Mouse (Mus musculus) intestine, embryonic 14.5 days (tissue): ENCODE results near the gene Entpd2. TPM values are rescaled to one million over a fixed set of nuclear protein-coding genes. Genes with fewer than 3 reads are reported as not detected.

Experiments
- ATAC-seq: fragments of 200-750 bp; cut with Nextera tagmentation; replicated peaks from 2 replicates; pipeline ENCODE4 v1.8.0; 2017; ENCODE audit warnings: low read depth, moderate number of reproducible peaks, moderate TSS enrichment, moderate library complexity; ENCODE audit not compliant: low FRiP score, low TSS enrichment
- DNase-seq: peaks from one replicate; pipeline ENCODE4 v3.0.0-alpha.2; 2018; ENCODE audit warnings: low spot score
- H3K27ac ChIP-seq: fragments of 300-500 bp; sonication (generic); 2 replicates; pipeline ENCODE4 v1.5.1; 2014; ENCODE audit warnings: low read depth, mild to moderate bottlenecking, control low read depth
- H3K27me3 ChIP-seq: fragments of 300-500 bp; sonication (generic); replicated peaks from 2 replicates; pipeline ENCODE4 v1.6.1; 2014; ENCODE audit warnings: low read length, control low read depth; ENCODE audit not compliant: control insufficient read depth, insufficient read depth
- H3K36me3 ChIP-seq: fragments of 300-500 bp; sonication (generic); 2 replicates; pipeline ENCODE4 v1.6.1; 2014; ENCODE audit warnings: low read length, control low read depth; ENCODE audit not compliant: control insufficient read depth, insufficient read depth
- H3K4me1 ChIP-seq: fragments of 300-500 bp; sonication (generic); replicated peaks from 2 replicates; pipeline ENCODE4 v1.6.1; 2014; ENCODE audit warnings: low read length, control low read depth, mixed read lengths; ENCODE audit not compliant: control insufficient read depth, insufficient read depth
- H3K4me2 ChIP-seq: fragments of 300-500 bp; sonication (generic); 2 replicates; pipeline ENCODE4 v1.6.1; 2014; ENCODE audit warnings: low read length
- H3K4me3 ChIP-seq: fragments of 300-500 bp; sonication (generic); 2 replicates; pipeline ENCODE4 v1.5.1; 2014; ENCODE audit warnings: low read depth, low read length, control low read depth, mixed read lengths
- H3K9ac ChIP-seq: fragments of 300-500 bp; sonication (generic); 2 replicates; pipeline ENCODE4 v1.6.1; 2014; ENCODE audit warnings: mild to moderate bottlenecking, low read length
- H3K9me3 ChIP-seq: fragments of 300-500 bp; sonication (generic); 2 replicates; pipeline ENCODE4 v1.6.1; 2016; ENCODE audit warnings: low read length, control low read depth; ENCODE audit not compliant: control insufficient read depth
- WGBS: fragments of 180-500 bp; shearing (Covaris S2); extraction: QIAGEN DNeasy Blood & Tissue Kit; methylation state at CpG from one replicate; pipeline ENCODE4 v1.1.7; 2014; 5-methylcytosine and 5-hydroxymethylcytosine counted together
- polyA plus RNA-seq: library from polyadenylated mRNA; unstranded; fragments of >200 nt; fragmentation: Nextera tagmentation; extraction: Ambion mirVana; gene quantifications from 2 replicates; pipeline ENCODE4 v1.2.1, GENCODE M21; 2014

Entpd2 gene
- polyA plus RNA-seq, 1 experiment from 2014 or later, result 7.4 TPM

GRCm38 (mm10) chr2:25422587-25423410, 27.1 kb downstream of the Entpd2 start, which contains the start of gene Fut7:
TSS of gene Fut7 (plus strand) at chr2:25423267.
- no peak within 1 kb of the TSS for H3K9ac ChIP-seq

DNA sequence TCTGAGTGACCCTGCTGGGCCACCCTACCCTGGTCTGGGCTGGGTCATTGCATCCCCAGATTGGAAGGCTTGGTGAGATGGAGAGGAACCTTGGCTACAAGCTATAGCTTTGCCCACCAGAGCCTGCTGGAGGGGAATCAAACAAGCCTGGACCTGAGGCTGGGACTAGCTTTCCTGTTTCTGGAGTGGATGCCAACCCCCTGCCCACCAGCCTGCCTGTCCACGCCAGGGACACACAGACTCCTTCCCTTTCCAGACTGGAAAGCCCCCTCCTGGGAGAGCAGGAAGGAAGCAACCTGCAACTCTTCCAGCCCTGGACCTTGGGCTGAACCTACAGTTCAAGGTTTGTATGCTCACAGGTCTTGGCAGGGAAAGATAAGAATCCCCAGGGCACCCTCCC, 28.0 kb downstream of the Entpd2 start:
- H3K4me2 ChIP-seq, result no peak overlapping the region
- no peak overlapping the region for H3K4me3 ChIP-seq
- H3K36me3 ChIP-seq, result no peaks in the 10 kb centered on the region
- no peak overlapping the region for H3K27ac ChIP-seq
- DNase-seq (no peak), ATAC-seq (no peak)
- H3K9me3 ChIP-seq, result no peaks in the 10 kb centered on the region
- 53% methylated on average over 1 of the region's 1 CpGs for WGBS
- H3K4me1 ChIP-seq, result no peaks in the 10 kb centered on the region
- H3K9ac ChIP-seq, result no peak overlapping the region
- peaks cover 19% of the 10 kb centered on the region for H3K27me3 ChIP-seq

More at GRCm38 (mm10) chr2:25422587-25423410, 27.1 kb downstream of the Entpd2 start, which contains the start of gene Fut7:
- Histone ChIP-seq H3K36me3 (no peaks in the 10 kb centered on the region), H3K27me3 (peaks cover 19% of the 10 kb centered on the region), H3K4me3 (no peak within 1 kb of the TSS), H3K4me1 (no peaks in the 10 kb centered on the region), H3K9me3 (no peaks in the 10 kb centered on the region), H3K27ac (no peak within 1 kb of the TSS), H3K4me2 (no peak within 1 kb of the TSS)
- ATAC-seq (no peak), DNase-seq (no peak)
- WGBS, result 60% methylated on average over 17 of the region's 17 CpGs

- no peak overlapping the region for H3K4me2 ChIP-seq
- ATAC-seq, result no peak
- 58% methylated on average over 27 of the region's 27 CpGs for WGBS
- H3K9ac ChIP-seq, result no peak overlapping the region
- no peak overlapping the region for H3K27ac ChIP-seq
- no peak for DNase-seq
- no peaks in the 10 kb centered on the region for H3K9me3 ChIP-seq
- peaks cover 22% of the 10 kb centered on the region for H3K27me3 ChIP-seq
- H3K36me3 ChIP-seq, result no peaks in the 10 kb centered on the region
- H3K4me3 ChIP-seq, result no peak overlapping the region
- H3K4me1 ChIP-seq, result no peaks in the 10 kb centered on the region
Measured at GRCm38 (mm10) chr2:25425481-25425880, 29.8 kb downstream of the Entpd2 start.

GRCm38 (mm10) chr2:25426721-25427191, 31.1 kb downstream of the Entpd2 start:
- Histone ChIP-seq H3K4me2 (no peak overlapping the region), H3K9me3 (no peaks in the 10 kb centered on the region), H3K36me3 (no peaks in the 10 kb centered on the region), H3K27me3 (peaks cover 22% of the 10 kb centered on the region), H3K4me3 (no peak overlapping the region), H3K27ac (no peak overlapping the region), H3K4me1 (no peaks in the 10 kb centered on the region), H3K9ac (no peak overlapping the region)
- ATAC-seq, result no peak
- 37% methylated on average over 5 of the region's 5 CpGs for WGBS
- DNase-seq, result peak; percentile 84

DNA sequence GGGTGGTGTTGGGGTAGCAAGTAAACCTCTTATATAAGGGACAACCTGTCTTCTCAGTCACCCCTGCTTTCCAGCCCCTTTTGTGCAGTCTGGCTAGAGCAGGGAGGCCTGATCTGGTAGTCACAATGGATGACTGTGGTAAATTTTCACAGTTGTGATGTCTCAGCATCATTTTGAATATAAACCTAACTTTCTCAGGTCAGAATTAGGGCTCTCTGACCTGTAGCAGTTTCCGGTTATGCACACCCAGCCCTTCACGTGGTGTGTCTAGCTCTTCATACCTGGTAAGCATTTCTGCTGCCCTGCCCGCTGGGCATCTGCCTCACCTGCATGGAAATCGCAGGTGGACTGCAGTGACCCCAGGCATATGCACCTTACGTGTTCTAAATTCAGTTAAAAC, 31.6 kb downstream of the Entpd2 start:
- Histone ChIP-seq H3K36me3 (no peaks in the 10 kb centered on the region), H3K9ac (no peak overlapping the region), H3K9me3 (no peaks in the 10 kb centered on the region), H3K27ac (no peak overlapping the region), H3K4me1 (no peaks in the 10 kb centered on the region), H3K27me3 (peaks cover 22% of the 10 kb centered on the region), H3K4me3 (no peak overlapping the region), H3K4me2 (no peak overlapping the region)
- 86% methylated on average over 5 of the region's 5 CpGs for WGBS
- no peak for ATAC-seq
- no peak for DNase-seq

DNA sequence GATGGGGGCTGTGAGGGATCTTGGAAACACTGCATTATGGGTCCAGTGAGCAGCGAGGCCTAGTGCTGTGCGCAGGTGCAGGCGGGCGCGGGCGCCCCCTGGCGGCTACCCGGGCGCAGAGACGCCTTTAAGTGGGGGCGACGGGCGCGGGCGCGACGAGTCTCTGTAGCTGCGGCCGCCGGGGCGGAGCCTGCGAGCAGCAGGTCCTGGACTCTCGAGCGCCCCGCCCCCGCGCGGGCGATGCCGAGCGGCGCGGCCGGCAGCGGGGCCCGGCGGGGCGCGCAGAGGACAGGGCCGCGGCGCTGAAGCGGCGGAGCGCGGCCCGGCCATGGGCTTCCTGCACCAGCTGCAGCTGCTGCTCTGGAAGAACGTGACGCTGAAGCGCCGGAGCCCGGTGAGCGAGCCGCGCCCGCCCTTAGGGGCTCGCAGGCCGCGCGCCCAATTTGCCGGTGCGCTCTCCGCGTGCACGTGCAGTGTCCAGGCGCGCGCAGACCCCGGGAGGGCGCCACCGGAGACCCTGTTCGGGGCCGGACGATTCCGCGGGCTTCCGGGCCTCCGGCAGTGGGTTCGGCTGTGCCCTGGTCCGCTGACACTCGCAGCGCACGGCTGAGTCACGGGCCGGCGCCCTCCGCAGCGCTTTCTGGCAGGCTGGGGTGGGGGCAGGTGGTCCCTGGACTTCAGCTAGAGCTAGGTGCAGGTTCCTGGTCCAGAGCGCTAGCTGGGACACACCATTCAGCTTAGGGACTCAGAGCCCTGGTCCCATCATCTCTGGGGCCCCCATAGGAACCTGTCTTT, 33.0 kb downstream of the Entpd2 start, which contains the start of gene Abca2:
TSS of gene Abca2 (plus strand) at position 262 of the 795 bp plus-strand sequence.
- ATAC-seq, result peak; percentile 88
- H3K27me3 ChIP-seq, result peaks cover 20% of the 10 kb centered on the region
- peak within 1 kb of the TSS; percentile 82 for H3K4me2 ChIP-seq
- DNase-seq, result peak; percentile 90
- no peak within 1 kb of the TSS for H3K27ac ChIP-seq
- peak within 1 kb of the TSS; percentile 66 for H3K9ac ChIP-seq
- under 1% methylated on average over 75 of the region's 89 CpGs for WGBS
- no peaks in the 10 kb centered on the region for H3K36me3 ChIP-seq
- H3K4me3 ChIP-seq, result peak within 1 kb of the TSS; percentile 62
- H3K9me3 ChIP-seq, result no peaks in the 10 kb centered on the region
- no peaks in the 10 kb centered on the region for H3K4me1 ChIP-seq

GRCm38 (mm10) chr2:25429435-25430180, 33.9 kb downstream of the Entpd2 start:
- 71% methylated on average over 5 of the region's 5 CpGs for WGBS
- no peak overlapping the region for H3K9ac ChIP-seq

More at GRCm38 (mm10) chr2:25429435-25430180, 33.9 kb downstream of the Entpd2 start:
- no peak for ATAC-seq
- H3K27ac ChIP-seq, result no peak overlapping the region
- peaks cover 17% of the 10 kb centered on the region for H3K27me3 ChIP-seq
- no peaks in the 10 kb centered on the region for H3K9me3 ChIP-seq
- H3K4me1 ChIP-seq, result no peaks in the 10 kb centered on the region
- DNase-seq, result peak; percentile 59
- no peak overlapping the region; the same call in 1 of the 2 replicates for H3K4me3 ChIP-seq
- no peaks in the 10 kb centered on the region for H3K36me3 ChIP-seq
- H3K4me2 ChIP-seq, result peak overlapping the region; percentile 82
